Mouse (Mus musculus) adrenal gland, postnatal 36 days (tissue): ENCODE measurements at regions not wholly inside any gene's neighbourhood (a gene's known extent, or its start where the extent isn't known, plus 50 kb on each side); places are given as distances from the start of the nearest gene placed in this dataset.
"Not testable (repeated sequence)": the region's sequence is repeated elsewhere in the genome, so short reads cannot be mapped to it uniquely, and the experiment has no call there.

Experiments
- DNase-seq, 2 experiments: peaks; one replicate each; pipeline ENCODE4 v3.0.0; 2021; ENCODE audit warnings: mixed read lengths in 1 of 2

- DNase-seq: peak in 1 of 2 experiments; percentile 39
Observed at GRCm38 (mm10) chr8:126833006-126833405, 112.6 kb downstream of the Tomm20 start.

- DNase-seq: peak in 1 of 2 experiments; percentile 47
Observed at GRCm38 (mm10) chr8:126832163-126832978, 113.3 kb downstream of the Tomm20 start.

GRCm38 (mm10) chr8:126831312-126832162 lies 114.1 kb downstream of the Tomm20 start:
- peak in 1 of 2 experiments; percentile 18 for DNase-seq

GRCm38 (mm10) chr8:126830242-126830530 lies 115.5 kb downstream of the Tomm20 start:
- DNase-seq: no peak

GRCm38 (mm10) chr8:126829376-126830241 lies 116.0 kb downstream of the Tomm20 start:
- DNase-seq: peak in 1 of 2 experiments; percentile 32

DNA sequence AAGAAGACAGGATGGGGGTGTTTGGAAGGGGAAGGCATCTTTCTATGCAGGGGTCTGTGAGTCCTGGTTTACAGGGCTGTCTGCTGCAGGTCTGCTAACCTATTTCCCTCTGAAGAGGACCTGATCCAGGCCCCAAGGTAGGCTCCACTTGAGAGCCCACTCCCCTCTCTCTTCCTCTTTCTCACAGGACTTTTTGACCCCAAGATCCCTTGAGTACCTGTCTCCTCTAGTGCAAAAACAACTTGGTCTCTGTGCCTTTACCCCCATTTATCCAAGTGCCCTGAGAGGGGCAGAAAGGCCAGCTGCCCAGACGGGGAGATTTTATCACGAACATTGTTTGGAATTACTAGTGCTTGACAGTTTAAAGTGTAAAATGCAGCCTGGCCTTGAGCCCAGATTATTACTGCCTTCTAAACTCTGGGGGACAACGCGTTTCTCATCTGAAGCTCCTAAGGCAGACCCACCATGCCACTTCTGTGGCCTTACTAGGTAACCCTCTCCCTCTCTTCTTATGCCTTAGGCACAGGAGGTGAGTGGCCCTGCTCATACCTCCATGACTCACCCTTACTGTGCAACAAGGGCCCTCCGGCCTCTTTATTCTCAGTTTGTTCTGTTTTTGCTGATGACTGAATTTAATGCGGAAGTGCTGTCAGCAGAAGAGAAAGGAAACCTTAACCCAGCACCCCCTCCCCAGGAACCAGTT lies 117.8 kb downstream of the Tomm20 start:
- peak; percentile 39 to 41 for DNase-seq

DNA sequence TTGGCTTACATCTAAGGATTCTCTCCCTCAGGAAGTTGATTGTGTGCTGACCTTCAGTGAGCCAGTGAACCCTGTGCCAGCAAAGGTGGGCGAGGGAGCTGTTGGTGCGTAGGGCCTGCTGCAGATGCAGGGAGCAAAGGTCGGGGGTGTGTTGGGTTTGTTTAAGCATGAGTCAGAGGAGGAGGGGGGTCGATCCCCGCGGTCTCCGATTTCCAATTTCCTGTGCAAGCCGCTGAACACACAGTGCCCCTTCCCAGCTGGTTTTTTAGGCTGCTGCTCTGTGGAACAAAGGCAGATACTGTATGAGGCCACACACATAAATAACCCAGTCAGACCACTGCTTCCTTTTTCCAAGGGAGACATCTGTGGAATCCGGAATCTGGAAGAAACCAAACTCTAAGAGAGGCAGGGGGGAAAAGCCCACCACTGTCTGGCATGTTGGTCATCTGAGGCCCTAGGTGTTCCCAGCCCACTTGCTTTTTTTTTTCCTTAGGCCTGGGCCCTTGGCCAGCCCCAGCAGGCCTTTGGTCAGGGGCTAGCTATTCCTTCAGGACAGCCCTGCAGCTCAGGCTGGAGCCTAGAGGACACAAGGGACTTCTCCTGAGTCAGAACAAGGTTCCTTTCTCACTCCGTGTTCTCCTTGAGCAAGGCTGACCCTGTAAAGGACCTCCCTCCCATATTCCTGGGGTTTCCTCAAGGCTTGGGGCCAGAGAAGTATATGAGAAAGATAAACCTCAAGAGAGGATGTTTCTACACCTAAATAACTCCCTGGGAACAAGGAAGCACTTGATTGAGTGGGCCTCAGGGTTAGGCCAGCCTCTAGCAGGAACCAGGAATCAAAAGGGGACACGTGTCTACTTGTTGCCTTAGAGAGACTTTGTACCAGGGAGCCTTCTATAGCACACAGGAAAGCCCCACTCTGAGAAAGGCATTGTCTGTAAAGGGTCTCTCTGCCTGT lies 119.0 kb downstream of the Tomm20 start:
- peak; percentile 71 to 79 for DNase-seq

DNA sequence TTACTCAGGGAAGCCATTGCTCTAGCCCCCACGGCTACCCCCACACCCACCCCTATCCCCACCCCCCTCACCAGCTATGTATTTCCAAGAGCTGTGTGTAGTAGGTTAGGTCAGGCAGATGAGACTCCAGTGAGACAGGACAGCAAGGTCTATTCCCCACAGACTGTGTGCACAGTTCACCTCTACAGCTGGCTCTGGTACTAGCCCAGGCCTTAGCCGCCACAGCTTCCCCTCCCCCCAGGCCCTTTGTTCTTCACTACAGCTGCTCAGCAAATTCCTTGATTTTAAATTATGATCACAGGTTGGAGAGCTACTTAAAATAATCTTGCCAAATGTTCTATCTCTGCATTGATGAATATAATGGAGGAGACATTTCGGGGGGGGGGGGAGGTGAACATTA lies 119.8 kb downstream of the Tomm20 start:
- DNase-seq: peak; percentile 42 to 75

DNA sequence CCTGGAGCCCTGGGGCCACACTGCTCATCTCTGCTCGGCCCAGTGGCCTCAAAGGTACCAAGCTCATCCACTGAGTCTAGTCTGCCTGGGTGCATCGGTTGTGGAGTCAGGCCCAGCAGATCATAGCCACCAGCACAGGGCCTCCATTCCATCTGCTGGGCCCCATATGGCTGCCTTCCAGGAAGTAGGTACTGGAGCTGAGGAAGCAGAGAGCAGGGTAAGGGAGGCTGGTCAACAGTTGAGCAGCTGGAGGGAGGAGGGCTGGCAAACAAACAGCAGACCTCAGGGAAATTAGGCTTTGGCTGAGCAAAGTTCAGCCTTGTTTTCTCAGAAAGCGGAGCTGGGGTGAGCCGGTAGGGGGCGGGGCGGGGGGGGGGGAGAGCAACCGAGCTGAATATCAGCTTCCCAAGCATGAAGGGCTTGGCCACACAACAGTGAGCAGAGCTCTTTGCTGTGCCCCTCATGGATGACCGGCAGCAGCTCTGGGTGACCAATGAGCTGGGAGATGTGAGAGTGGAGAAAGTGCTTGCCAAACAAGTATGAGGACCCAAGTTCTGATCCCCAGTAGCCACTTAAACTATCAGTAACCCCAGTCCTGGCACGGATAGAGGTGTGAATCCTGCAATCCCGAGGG lies 121.0 kb downstream of the Tomm20 start:
- DNase-seq: peak in 1 of 2 experiments; percentile 49

GRCm38 (mm10) chr8:126822269-126822668 lies 123.4 kb downstream of the Tomm20 start:
- no peak for DNase-seq

DNA sequence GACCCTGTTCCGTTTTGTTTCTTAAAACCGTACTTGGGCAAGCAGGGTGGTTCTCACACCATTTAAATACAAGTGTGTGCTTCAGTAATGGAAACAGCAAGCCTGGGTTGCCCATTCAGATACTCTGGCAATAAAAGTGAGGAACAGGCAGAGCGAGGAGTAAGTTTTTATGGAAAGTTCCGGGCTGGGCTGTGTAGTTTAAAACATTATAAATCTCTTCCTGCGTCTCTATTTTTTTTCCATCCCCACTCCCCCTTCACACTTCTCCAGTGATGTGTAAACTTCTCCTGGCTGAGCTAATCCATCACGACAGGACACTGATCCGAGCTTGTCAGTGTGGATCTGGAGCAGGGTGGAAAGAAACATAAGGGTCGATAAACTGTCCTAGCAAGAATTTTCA lies 124.4 kb downstream of the Tomm20 start:
- no peak for DNase-seq

- DNase-seq: no peak
Observed at GRCm38 (mm10) chr8:126820502-126820901, 125.1 kb downstream of the Tomm20 start.

GRCm38 (mm10) chr8:126819261-126819660 lies 126.4 kb downstream of the Tomm20 start:
- no peak for DNase-seq

DNA sequence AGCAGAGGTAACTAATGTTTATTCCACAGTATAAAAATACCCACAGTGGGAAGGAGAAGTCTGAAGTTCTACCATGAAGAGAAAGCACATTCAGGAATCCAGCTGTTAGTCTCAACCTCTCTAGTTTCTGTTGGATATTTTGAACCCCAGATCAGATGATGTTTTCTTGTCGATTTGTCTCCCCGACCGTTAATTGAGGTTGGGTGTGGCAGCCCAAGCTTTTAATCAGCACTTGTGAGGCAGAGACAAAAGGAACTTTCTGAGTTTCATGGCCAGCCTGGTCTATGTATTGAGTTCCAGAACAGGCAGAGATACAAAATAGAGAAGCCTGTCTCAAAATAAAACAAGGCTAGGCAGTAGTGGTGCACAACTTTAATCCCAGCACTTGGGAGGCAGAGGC lies 129.5 kb downstream of the Tomm20 start:
- no peak for DNase-seq

- no peak for DNase-seq
Observed at GRCm38 (mm10) chr8:126814427-126814826, 131.2 kb downstream of the Tomm20 start.

DNA sequence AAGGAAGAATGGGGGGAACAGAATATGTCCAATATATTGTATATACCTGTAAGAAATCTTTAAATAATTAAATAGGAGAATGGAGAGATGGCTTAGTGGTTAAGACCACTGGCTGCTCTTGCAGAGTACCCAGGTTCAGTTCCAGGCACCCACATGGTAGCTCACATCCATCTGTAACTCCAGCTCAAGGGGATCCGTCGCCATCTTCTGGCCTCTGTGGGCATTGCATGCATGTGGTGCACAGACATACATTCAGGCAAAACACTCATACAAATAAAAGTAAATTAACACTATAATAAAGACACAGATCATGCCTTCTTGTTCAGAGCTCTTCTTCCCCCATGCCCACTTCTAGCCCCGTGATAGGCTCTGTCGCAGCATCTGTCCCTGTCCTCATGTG lies 132.0 kb downstream of the Tomm20 start:
- no peak for DNase-seq

DNA sequence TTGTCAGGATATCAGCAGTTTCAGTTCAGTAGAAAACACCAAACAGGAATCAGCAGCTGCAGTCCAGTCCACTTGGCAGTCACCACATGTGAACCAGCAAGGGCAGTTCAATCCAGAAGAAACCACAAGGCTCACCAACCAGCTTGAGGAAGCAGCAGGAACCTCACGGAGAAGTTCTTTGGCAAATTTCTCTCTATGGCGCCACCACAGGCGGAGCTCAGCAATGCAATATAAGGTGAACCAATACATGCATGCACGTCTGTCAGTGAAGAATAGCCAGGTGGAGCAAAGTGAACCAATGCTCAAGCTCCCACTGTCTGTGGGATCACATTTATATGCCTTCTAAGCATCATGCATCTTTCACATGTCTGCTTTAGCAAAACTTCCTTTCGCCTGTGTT lies 132.9 kb downstream of the Tomm20 start:
- DNase-seq: no peak

GRCm38 (mm10) chr8:126811358-126811757 lies 134.3 kb downstream of the Tomm20 start:
- not testable (repeated sequence) for DNase-seq

GRCm38 (mm10) chr8:126810516-126810915 lies 135.1 kb downstream of the Tomm20 start:
- no peak for DNase-seq

DNA sequence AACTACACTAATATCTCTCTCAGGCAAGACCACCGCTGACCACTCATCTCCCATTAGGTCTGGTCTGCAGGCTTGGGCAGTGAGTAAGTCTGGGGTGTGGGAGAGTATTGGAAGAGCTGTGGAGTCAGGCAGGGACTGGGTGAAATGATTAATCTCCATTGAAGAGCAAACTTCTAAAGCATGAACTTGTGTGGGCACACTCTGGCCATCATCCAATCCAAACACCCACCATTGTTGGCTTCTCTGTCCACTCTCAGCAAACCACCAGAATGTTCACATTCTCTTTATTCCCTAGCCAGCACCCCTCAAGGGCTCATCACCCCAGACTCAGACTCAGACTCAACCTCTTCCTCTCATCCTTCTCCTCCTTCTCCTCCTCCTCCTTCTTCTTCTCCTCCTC lies 136.3 kb downstream of the Tomm20 start:
- DNase-seq: no peak
